Mouse (Mus musculus): ENCODE results near the gene Iqcf3.

The Iqcf3 gene

DNA sequence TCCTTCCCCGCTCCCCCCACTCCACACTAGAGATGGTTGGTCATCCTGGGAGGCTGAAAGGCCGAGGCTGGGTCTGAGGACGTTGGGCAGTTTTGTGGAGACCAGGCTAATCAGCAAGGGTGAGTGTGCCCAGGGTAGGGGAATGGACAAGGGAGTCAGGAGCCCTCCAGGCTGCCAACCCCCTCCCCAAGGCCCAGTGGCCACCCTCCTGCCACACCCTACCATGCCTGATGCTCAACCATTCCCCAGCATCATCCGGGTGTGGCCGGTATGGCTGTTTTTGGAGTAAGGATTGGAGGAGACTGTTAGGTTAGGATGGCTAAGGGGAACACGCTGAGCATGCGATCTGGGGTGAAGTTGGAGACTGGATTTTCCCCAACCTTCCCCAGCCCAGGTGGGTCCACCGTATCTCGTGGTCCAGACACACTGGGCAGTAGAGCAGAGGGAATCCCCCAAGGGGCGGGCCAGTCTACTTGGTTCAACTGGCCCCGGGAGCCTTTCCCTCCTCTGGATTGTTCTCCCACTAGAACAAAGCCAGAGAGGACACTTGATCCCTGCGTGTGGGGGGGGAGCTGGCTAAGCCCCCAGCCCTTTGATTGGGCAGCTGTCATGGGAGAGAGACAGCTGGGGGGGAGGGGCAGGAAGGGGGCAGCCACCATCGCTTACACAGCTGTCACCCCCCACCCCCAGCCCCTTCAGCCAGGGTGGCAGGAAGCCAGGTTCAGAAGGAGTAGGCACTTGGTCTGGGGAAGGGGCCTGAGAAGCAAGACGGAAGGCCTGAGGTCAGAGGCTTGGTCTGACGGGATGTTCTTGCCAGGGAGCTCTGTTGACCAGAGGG, 104.9 kb downstream of the Iqcf3 start:
- in situ Hi-C loops (cut with MboI; ENCODE audit: low sequenced_read_pairs): no loop called here

DNA sequence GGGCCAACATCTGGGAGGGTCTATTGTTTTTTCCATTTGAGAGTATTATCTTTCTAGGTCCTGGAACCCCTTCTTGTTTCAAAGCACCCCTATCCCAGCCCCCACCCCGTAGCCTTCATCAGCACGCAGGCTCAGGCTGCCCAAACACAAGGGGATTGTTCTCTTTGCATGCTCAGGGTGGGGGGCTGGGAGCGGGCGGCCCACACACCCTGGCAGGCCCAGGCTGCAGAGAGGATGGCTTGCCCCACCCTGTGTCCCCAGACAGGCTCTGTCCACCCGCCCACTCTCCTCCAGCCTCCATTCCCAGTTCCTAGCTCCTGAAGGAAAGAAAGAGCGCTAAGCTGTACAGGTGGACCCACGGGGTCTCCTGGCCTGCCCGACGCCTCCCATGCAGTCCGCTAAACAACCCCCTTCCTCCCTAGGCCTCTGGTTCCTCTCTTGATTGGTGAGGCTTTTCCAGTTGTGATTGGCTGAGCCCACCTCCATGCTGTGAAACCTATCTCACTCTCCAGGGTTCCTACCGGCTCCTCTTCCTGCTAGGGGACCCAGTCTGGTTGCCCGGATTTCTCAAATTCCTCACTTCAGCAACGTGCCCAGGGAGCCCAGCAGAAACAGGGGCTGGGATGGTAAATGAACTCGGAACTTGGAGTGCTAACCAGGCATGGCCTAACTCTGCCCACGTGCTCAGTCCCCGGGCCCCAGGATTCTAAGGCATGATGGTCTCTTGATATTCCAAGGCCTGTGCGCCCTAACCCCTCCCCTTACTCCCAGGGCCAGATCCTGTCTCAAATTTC, 106.3 kb downstream of the Iqcf3 start:
- in situ Hi-C loops (cut with MboI; ENCODE audit: low sequenced_read_pairs): no loop called here

DNA sequence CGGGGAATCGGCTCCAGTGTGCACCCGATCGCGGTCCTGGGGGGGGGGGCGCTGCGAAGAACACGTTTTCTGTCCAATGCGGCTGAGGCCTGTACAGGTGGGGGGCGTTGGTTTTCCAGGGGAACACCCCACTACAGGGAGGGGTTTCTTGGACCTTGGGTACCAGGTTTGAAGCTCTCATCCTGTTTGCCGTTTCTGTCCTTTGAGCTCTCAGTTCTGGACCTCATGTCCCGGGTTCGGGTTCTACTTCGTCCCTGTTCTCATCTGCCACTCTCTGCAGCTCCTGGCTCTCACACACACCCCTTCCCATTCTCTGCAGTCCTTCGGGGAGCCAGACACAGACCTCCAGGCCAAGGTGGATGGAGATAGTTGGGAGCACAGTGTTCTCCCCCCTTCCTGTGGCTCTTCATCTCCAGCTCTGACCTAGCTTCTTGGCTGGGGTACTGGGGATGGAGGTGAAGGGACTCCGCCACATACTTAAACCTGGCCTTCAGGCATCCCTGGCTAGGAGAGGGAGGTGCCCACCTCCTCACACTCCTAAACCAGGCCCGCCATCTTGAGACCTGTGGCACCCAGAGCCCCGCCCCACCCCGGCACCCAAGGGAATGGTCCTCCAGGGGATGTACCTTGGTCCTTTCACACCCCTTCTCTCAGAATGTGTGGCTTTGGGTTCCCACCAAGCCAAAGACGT, 107.2 kb downstream of the Iqcf3 start:
- in situ Hi-C loops (cut with MboI; ENCODE audit: low sequenced_read_pairs): no loop called here

DNA sequence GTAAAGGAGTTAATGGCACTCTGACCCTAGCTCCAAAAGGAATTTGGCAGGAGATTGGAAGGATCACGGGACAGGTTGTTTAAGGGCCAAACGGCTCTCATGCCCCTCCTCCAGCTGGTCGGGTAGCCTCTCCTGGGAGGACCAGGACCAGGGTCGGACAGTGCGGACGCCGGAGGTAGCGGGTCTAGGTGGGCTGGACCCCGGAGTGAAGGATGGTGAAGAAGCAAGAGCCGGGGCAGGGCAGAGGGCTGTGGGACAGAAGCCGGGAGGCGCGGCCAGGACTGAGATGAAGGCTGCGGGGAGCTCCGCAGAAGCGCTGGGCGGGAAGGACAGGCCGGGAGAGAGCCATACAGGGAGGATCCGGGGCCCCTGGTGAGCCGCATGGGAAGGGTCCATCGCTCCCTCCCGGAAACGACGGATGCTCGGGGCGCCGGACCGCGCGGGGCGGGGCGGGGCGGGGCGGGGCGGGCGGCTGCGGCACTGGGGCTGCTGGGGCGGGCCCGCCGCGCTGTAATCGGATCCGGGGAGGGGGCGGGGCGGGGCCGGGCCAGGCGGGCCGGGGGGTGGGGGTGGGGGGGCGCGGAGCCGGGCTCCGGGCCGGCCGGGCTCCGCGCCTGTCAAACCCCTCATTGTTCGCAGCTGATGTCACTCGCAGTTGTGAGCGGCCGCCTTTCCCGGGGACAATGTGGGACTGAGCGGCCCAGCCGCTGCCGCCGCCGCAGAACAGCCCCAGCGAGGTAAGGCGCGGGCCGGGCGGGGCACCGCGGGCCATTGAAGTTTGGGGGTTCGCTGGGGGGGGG, 108.0 kb downstream of the Iqcf3 start, which contains the start of gene Pcbp4:
Gene Pcbp4 (plus strand): TSS at position 21 of the 800 bp plus-strand sequence.
- in situ Hi-C loops (cut with MboI; ENCODE audit: low sequenced_read_pairs): no loop called here
